Mouse (Mus musculus) urinary bladder, postnatal 14 days (tissue): ENCODE data around the gene Olfr1463.

ENCODE experiments used
- DNase-seq: peaks from one replicate; pipeline ENCODE4 v3.0.0; 2021; ENCODE audit warnings: low spot score

The Olfr1463 gene

DNA sequence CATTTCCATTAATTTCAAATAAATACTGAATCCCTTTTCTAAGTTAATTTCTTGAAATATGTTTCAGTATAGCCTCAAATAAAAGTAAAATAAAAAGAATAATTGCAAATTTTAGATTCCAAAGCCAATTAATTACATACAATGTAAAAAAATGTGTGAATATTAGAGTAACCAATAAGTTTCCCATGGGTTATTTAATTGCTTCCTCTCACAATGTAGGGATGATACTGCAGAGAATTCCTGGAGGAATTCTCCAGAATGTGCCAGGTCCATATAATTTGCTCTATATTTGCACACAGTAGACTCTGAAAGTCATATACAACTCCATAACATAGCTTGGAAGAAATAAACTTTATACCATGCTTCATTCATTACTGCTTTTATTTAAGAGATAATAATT lies at the start of gene Olfr1463:
Gene Olfr1463, plus strand, starts transcription at position 301 of the 400 bp plus-strand sequence.
- no peak for DNase-seq

- DNase-seq: no peak
Observed at GRCm38 (mm10) chr19:13185434-13185833, 45.7 kb upstream of the Olfr1463 start, which contains the start of gene Olfr1462. Gene Olfr1462, plus strand, starts transcription at chr19:13185734.

GRCm38 (mm10) chr19:13221666-13222065 lies 9.5 kb upstream of the Olfr1463 start:
- no peak for DNase-seq
